ENCODE assay signal across 15 mouse cellular contexts in the genomic region with DNA sequence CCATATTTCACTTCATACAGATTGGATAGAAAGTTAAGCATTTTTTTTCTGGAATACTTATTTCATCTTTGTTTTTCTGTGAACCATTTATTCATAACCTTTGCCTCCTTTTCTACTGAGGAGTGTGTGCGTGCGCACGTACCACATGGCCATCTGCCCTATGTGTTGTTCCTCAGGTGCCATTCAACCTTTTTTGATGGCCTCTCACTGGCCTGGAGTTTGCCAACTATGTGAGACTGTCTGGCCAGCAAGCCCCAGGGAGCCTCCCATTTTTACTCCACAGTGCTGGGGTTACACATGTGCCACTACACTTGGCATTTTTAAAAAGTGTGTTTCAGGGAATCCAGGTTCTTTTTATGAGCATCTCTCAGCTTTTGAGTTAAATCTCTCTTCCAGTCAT.
"Had no signal": no experiment of that assay in that cellular context is flagged by ENCODE, and none has a peak within 500 bp of the region (broad histone marks: within the 10 kb centered on the region; RNA-seq: fewer than 3 reads in every experiment).

No protein-coding gene starts in this region.

- H3K9me3 ChIP-seq: megakaryocyte, embryonic 14.5 days; midbrain, embryonic 13.5 days; midbrain, embryonic 15.5 days; neural tube, embryonic 12.5 days; stomach, embryonic 15.5 days had no signal

- H3K4me1 ChIP-seq: midbrain, embryonic 13.5 days; midbrain, embryonic 15.5 days; neural tube, embryonic 12.5 days; stomach, embryonic 15.5 days had no signal

- DNase-seq: lung, adult 18-20 months; lung, embryonic 14.5 days; lung, postnatal 10 days; lung, postnatal 4 days; right cerebral cortex, postnatal 14 days; thymus, adult 2 months; thymus, postnatal 25 days; thymus, postnatal 4 days had no signal

- H3K27ac ChIP-seq: midbrain, embryonic 13.5 days; midbrain, embryonic 15.5 days; neural tube, embryonic 12.5 days; stomach, embryonic 15.5 days; stomach, postnatal 0 days had no signal

- H3K4me2 ChIP-seq: lung, embryonic 14.5 days; midbrain, embryonic 11.5 days; midbrain, embryonic 13.5 days; midbrain, embryonic 15.5 days; neural tube, embryonic 12.5 days; stomach, embryonic 15.5 days had no signal

- H3K9ac ChIP-seq: lung, embryonic 14.5 days; midbrain, embryonic 13.5 days; midbrain, embryonic 15.5 days; neural tube, embryonic 12.5 days; stomach, embryonic 15.5 days had no signal

- H3K36me3 ChIP-seq: midbrain, embryonic 15.5 days; stomach, embryonic 15.5 days had no signal

- H3K27me3 ChIP-seq: megakaryocyte, embryonic 14.5 days; midbrain, embryonic 13.5 days; midbrain, embryonic 15.5 days; neural tube, embryonic 12.5 days; stomach, embryonic 15.5 days had no signal

- H3K4me3 ChIP-seq: megakaryocyte, embryonic 14.5 days; midbrain, embryonic 13.5 days; midbrain, embryonic 15.5 days; neural tube, embryonic 12.5 days; stomach, embryonic 15.5 days had no signal

- ATAC-seq: midbrain, embryonic 13.5 days; midbrain, embryonic 15.5 days had no signal
